Mouse (Mus musculus): Measurements from ENCODE around the gene Olfr106-ps. TPM values are rescaled to one million over a fixed set of nuclear protein-coding genes. Genes with fewer than 3 reads are reported as not detected.

Gene Olfr106-ps
- not detected for polyA plus RNA-seq (2015; fragmentation: Illumina TruSeq; extraction: RNeasy Lipid Tissue Mini Kit (QIAGEN cat#74804); ENCODE audit: low read depth, low replicate concordance)

DNA sequence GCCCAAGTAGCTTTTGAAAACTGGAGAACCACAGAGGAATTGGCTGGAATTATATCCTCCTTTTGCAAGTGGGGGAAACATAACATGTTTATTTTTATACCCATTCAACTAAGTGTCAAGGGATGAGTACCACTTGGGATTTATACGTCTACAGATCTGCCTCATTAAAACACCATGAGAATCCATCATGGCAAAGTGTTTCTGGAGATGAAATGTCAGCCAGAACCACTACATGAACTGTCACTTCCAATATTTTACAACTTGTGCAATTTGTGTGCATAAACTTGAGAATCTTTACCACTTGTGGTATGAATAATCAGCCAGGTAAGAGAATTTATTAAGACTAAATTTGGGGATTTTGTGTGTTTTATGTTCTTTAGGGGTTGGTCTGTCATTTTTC is at the start of gene Olfr106-ps:
Olfr106-ps (plus strand) TSS at position 301 of the 400 bp plus-strand sequence.

DNA sequence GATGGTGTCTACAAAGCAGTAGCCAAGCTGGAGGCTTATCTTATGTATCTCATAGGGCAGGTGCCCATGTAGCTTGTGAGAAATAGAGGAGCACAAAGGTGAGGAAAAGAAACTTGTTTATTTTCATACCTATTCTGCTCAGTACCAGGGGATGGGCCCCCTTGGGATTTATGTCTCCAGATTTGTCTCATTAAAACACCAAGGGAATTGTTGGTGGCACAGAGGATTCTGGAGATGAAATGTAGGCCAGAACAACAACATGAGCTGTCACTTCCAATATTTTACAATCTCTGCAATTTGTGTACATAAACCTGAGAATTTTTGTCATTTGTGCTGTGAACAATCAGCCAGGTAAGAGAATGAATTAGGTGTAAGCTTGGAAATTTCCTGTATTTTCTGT is 30.9 kb upstream of the Olfr106-ps start, which contains the start of gene Olfr104-ps:
Olfr104-ps (plus strand) TSS at position 301 of the 400 bp plus-strand sequence.

DNA sequence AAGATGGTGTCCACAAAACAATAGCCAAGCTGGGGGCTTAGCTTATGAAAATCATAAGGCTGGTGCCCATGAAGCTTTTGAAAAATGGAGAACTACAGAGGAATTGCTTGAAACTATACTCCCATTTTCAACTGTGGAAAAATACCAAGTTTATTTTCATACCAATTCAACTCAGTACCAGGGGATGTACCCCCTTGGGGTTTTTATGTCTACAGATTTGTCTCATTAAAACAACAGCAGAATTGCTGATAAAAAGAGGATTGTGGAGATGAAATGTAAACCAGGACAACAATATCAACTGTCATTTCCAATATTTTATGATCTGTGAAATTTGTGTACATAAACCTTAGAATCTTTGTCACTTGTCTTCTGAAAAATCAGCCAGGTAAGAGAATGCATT is 11.5 kb upstream of the Olfr106-ps start, which contains the start of gene Olfr105-ps:
Olfr105-ps (plus strand) TSS at position 301 of the 400 bp plus-strand sequence.

DNA sequence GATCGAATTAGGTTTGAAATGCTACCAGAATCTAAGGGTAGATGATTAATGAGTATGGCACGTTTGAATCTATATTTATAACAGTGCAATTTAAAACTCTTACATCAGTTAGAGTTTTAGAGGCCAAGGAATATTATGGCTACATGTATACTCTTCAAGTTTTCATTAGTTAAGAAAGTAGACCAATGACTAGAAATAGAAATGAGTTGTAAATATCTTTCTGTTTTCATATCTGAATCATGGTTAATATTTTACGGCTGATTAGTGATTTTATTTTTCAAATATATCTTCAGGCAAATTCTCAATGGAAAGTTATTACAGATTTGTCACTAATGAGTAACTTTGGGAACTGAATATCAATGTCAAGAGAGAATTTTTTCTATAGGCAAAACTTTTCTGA is 8.7 kb downstream of the Olfr106-ps start, which contains the start of gene Olfr107:
Olfr107 (plus strand) TSS at position 301 of the 400 bp plus-strand sequence.

DNA sequence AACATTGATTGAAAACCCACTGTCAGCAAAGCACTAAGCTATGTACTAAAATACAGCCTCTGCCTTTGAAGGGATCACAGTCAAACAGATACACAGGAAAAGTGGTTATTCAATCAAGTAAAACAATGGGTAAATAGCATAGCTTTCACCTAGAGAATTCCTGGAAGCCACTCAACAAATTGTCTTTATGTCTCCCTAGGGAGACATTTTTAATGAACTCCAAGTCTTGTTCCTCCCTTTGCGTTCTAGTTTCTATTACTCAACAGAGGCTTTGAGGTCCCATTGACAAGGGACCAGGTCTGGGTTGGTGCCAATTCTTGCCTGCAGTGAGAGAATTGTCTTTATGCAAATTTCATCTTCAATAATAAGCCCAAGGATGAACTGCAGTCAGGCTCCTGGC is 55.0 kb downstream of the Olfr106-ps start, which contains the start of gene Olfr108:
Olfr108 (plus strand) TSS at position 301 of the 400 bp plus-strand sequence.

Other genes starting within 250 kb of the Olfr106-ps start
- gene Olfr93, start 228.9 kb upstream of the Olfr106-ps start, polyA plus RNA-seq (2015; fragmentation: Illumina TruSeq; extraction: RNeasy Lipid Tissue Mini Kit (QIAGEN cat#74804); ENCODE audit: low read depth, low replicate concordance): not detected
- gene Ubd, start 196.5 kb upstream of the Olfr106-ps start, polyA plus RNA-seq (2015; fragmentation: Illumina TruSeq; extraction: RNeasy Lipid Tissue Mini Kit (QIAGEN cat#74804); ENCODE audit: low read depth, low replicate concordance): not detected
- gene Olfr94, start 189.4 kb upstream of the Olfr106-ps start, polyA plus RNA-seq (2015; fragmentation: Illumina TruSeq; extraction: RNeasy Lipid Tissue Mini Kit (QIAGEN cat#74804); ENCODE audit: low read depth, low replicate concordance): not detected
- gene Olfr95, start 177.3 kb upstream of the Olfr106-ps start, polyA plus RNA-seq (2015; fragmentation: Illumina TruSeq; extraction: RNeasy Lipid Tissue Mini Kit (QIAGEN cat#74804); ENCODE audit: low read depth, low replicate concordance): not detected
- gene Olfr96, start 170.2 kb upstream of the Olfr106-ps start, polyA plus RNA-seq (2015; fragmentation: Illumina TruSeq; extraction: RNeasy Lipid Tissue Mini Kit (QIAGEN cat#74804); ENCODE audit: low read depth, low replicate concordance): not detected
- not detected for gene Olfr97, start 153.1 kb upstream of the Olfr106-ps start, polyA plus RNA-seq (2015; fragmentation: Illumina TruSeq; extraction: RNeasy Lipid Tissue Mini Kit (QIAGEN cat#74804); ENCODE audit: low read depth, low replicate concordance)
- gene Olfr98, start 126.6 kb upstream of the Olfr106-ps start, polyA plus RNA-seq (2015; fragmentation: Illumina TruSeq; extraction: RNeasy Lipid Tissue Mini Kit (QIAGEN cat#74804); ENCODE audit: low read depth, low replicate concordance): not detected
- 5.0 TPM for gene H2-M3, start 120.2 kb upstream of the Olfr106-ps start, polyA plus RNA-seq (2015; fragmentation: Illumina TruSeq; extraction: RNeasy Lipid Tissue Mini Kit (QIAGEN cat#74804); ENCODE audit: low read depth, low replicate concordance)
- gene Olfr99, start 106.9 kb upstream of the Olfr106-ps start, polyA plus RNA-seq (2015; fragmentation: Illumina TruSeq; extraction: RNeasy Lipid Tissue Mini Kit (QIAGEN cat#74804); ENCODE audit: low read depth, low replicate concordance): not detected
- gene Olfr101, start 86.1 kb upstream of the Olfr106-ps start, polyA plus RNA-seq (2015; fragmentation: Illumina TruSeq; extraction: RNeasy Lipid Tissue Mini Kit (QIAGEN cat#74804); ENCODE audit: low read depth, low replicate concordance): not detected
- not detected for gene Olfr102, start 73.3 kb upstream of the Olfr106-ps start, polyA plus RNA-seq (2015; fragmentation: Illumina TruSeq; extraction: RNeasy Lipid Tissue Mini Kit (QIAGEN cat#74804); ENCODE audit: low read depth, low replicate concordance)
- not detected for gene Olfr103, start 50.7 kb upstream of the Olfr106-ps start, polyA plus RNA-seq (2015; fragmentation: Illumina TruSeq; extraction: RNeasy Lipid Tissue Mini Kit (QIAGEN cat#74804); ENCODE audit: low read depth, low replicate concordance)
- not detected for gene Olfr104-ps, start 30.8 kb upstream of the Olfr106-ps start, polyA plus RNA-seq (2015; fragmentation: Illumina TruSeq; extraction: RNeasy Lipid Tissue Mini Kit (QIAGEN cat#74804); ENCODE audit: low read depth, low replicate concordance)
- gene Olfr105-ps, start 11.4 kb upstream of the Olfr106-ps start, polyA plus RNA-seq (2015; fragmentation: Illumina TruSeq; extraction: RNeasy Lipid Tissue Mini Kit (QIAGEN cat#74804); ENCODE audit: low read depth, low replicate concordance): not detected
- gene Olfr107, start 8.8 kb downstream of the Olfr106-ps start, polyA plus RNA-seq (2015; fragmentation: Illumina TruSeq; extraction: RNeasy Lipid Tissue Mini Kit (QIAGEN cat#74804); ENCODE audit: low read depth, low replicate concordance): not detected
- not detected for gene Olfr108, start 55.1 kb downstream of the Olfr106-ps start, polyA plus RNA-seq (2015; fragmentation: Illumina TruSeq; extraction: RNeasy Lipid Tissue Mini Kit (QIAGEN cat#74804); ENCODE audit: low read depth, low replicate concordance)
- not detected for gene Olfr109, start 68.5 kb downstream of the Olfr106-ps start, polyA plus RNA-seq (2015; fragmentation: Illumina TruSeq; extraction: RNeasy Lipid Tissue Mini Kit (QIAGEN cat#74804); ENCODE audit: low read depth, low replicate concordance)
- not detected for gene H2-M2, start 93.2 kb downstream of the Olfr106-ps start, polyA plus RNA-seq (2015; fragmentation: Illumina TruSeq; extraction: RNeasy Lipid Tissue Mini Kit (QIAGEN cat#74804); ENCODE audit: low read depth, low replicate concordance)
- gene Olfr110, start 102.1 kb downstream of the Olfr106-ps start, polyA plus RNA-seq (2015; fragmentation: Illumina TruSeq; extraction: RNeasy Lipid Tissue Mini Kit (QIAGEN cat#74804); ENCODE audit: low read depth, low replicate concordance): not detected
- gene Olfr111, start 117.6 kb downstream of the Olfr106-ps start, polyA plus RNA-seq (2015; fragmentation: Illumina TruSeq; extraction: RNeasy Lipid Tissue Mini Kit (QIAGEN cat#74804); ENCODE audit: low read depth, low replicate concordance): not detected
- not detected for gene Olfr112, start 179.1 kb downstream of the Olfr106-ps start, polyA plus RNA-seq (2015; fragmentation: Illumina TruSeq; extraction: RNeasy Lipid Tissue Mini Kit (QIAGEN cat#74804); ENCODE audit: low read depth, low replicate concordance)
- not detected for gene Olfr113, start 187.3 kb downstream of the Olfr106-ps start, polyA plus RNA-seq (2015; fragmentation: Illumina TruSeq; extraction: RNeasy Lipid Tissue Mini Kit (QIAGEN cat#74804); ENCODE audit: low read depth, low replicate concordance)
- not detected for gene Olfr114, start 202.3 kb downstream of the Olfr106-ps start, polyA plus RNA-seq (2015; fragmentation: Illumina TruSeq; extraction: RNeasy Lipid Tissue Mini Kit (QIAGEN cat#74804); ENCODE audit: low read depth, low replicate concordance)
- not detected for gene Olfr115, start 236.7 kb downstream of the Olfr106-ps start, polyA plus RNA-seq (2015; fragmentation: Illumina TruSeq; extraction: RNeasy Lipid Tissue Mini Kit (QIAGEN cat#74804); ENCODE audit: low read depth, low replicate concordance)
- gene Olfr116, start 236.8 kb downstream of the Olfr106-ps start, polyA plus RNA-seq (2015; fragmentation: Illumina TruSeq; extraction: RNeasy Lipid Tissue Mini Kit (QIAGEN cat#74804); ENCODE audit: low read depth, low replicate concordance): not detected